19 mouse cellular contexts compared by ENCODE assay signal in the genomic region with DNA sequence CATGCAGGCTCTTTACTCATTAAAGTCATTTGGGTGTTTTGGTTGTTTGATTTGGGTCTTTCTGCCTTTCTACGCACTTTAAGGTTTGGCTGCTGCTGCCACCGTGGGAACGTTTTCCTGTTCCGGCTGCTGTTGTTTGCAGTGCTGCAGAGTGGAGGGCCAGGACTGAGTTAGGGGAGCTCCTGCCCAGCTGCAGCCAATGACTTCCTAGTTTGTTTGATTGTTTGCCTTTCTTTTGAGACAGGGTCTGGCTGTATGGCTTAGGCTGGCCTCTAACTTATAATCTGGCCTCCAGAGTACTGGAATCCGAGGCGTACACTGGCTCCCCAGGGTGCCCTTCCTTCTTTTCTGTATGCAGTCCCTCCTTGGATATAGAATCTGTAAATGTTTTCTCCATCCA. TPM values are rescaled to one million over a fixed set of nuclear protein-coding genes. Genes with fewer than 3 reads are reported as not detected.
DNase-seq lines count a peak whose midpoint lies in the region; ATAC-seq and TF ChIP-seq lines count a peak whose summit lies in the region.
"Had no signal": no experiment of that assay in that cellular context is flagged by ENCODE, and none has a peak within 500 bp of the region (broad histone marks: within the 10 kb centered on the region; RNA-seq: fewer than 3 reads in every experiment).

No protein-coding gene starts in this region.

- 0 out of 2 replicates have a peak overlapping the region, but pooled peaks have one; percentile 19 for H3K9ac ChIP-seq in hindbrain, embryonic 13.5 days
- H3K9ac ChIP-seq in midbrain, embryonic 13.5 days (replicated peaks): 0 out of 2 replicates have a peak overlapping the region, but pooled peaks have one; percentile 29
- no peak overlapping the region for H3K9ac ChIP-seq in midbrain, embryonic 14.5 days (replicated peaks; ENCODE audit: low read length)
- H3K9ac ChIP-seq in MEL (ENCODE audit: control insufficient read depth, low read depth, low read length, poor library complexity, severe bottlenecking): no peak overlapping the region
- no peak overlapping the region for H3K9ac ChIP-seq in liver, embryonic 16.5 days (ENCODE audit: low read depth, low read length)
- H3K9ac ChIP-seq: forebrain, embryonic 12.5 days; hindbrain, embryonic 14.5 days; kidney, embryonic 15.5 days; limb, embryonic 12.5 days; lung, embryonic 14.5 days; midbrain, embryonic 15.5 days had no signal

- no peak for ATAC-seq in hindbrain, embryonic 13.5 days (ENCODE audit: low FRiP score)
- ATAC-seq in midbrain, embryonic 13.5 days: no peak
- ATAC-seq in midbrain, embryonic 14.5 days (ENCODE audit: low FRiP score, low TSS enrichment): no peak
- ATAC-seq in liver, embryonic 16.5 days (ENCODE audit: low read depth): no peak
- no peak for ATAC-seq in megakaryocyte-erythroid progenitor cell, adult 5-6 weeks (replicated peaks; ENCODE audit: low FRiP score, low TSS enrichment, poor library complexity, severe bottlenecking)
- ATAC-seq: midbrain, embryonic 15.5 days had no signal

- no peak for TF ChIP-seq RAD21 in MEL (IDR thresholded peaks at IDR 0.05; ENCODE audit: low read depth, low read length)

- peaks cover 20% of the 10 kb centered on the region for H3K4me1 ChIP-seq in hindbrain, embryonic 13.5 days (replicated peaks)
- H3K4me1 ChIP-seq in hindbrain, embryonic 10.5 days (replicated peaks): peaks cover 21% of the 10 kb centered on the region
- H3K4me1 ChIP-seq in midbrain, embryonic 13.5 days (replicated peaks): peaks cover 15% of the 10 kb centered on the region
- H3K4me1 ChIP-seq in midbrain, embryonic 14.5 days (ENCODE audit: control insufficient read depth, insufficient read depth, low read length): no peaks in the 10 kb centered on the region
- peaks cover 12 to 20% of the 10 kb centered on the region in 2 experiments for H3K4me1 ChIP-seq in MEL (ENCODE audit: control insufficient read depth in 1 of 2, insufficient read depth in 2 of 2, low read length in 2 of 2)
- H3K4me1 ChIP-seq in liver, embryonic 16.5 days (ENCODE audit: control insufficient read depth, low read depth, low read length): peaks cover 13% of the 10 kb centered on the region

- TF ChIP-seq POLR2A in MEL (IDR thresholded peaks at IDR 0.05; ENCODE audit: control insufficient read depth in 1 of 2, insufficient read depth in 1 of 2, low read depth in 1 of 2, low read length in 2 of 2, poor library complexity in 1 of 2): no peak

- H3K36me3 ChIP-seq in hindbrain, embryonic 13.5 days: peaks cover 10% of the 10 kb centered on the region
- peaks cover 19% of the 10 kb centered on the region for H3K36me3 ChIP-seq in hindbrain, embryonic 10.5 days
- peaks cover 14% of the 10 kb centered on the region for H3K36me3 ChIP-seq in midbrain, embryonic 13.5 days
- peaks cover 6% of the 10 kb centered on the region; the same call in 1 of the 2 replicates for H3K36me3 ChIP-seq in midbrain, embryonic 14.5 days (ENCODE audit: control insufficient read depth, insufficient read depth, low read length)
- peaks cover 0 to 7% of the 10 kb centered on the region in 2 experiments; a peak in 2 of 4 replicates for H3K36me3 ChIP-seq in MEL (ENCODE audit: control insufficient read depth in 1 of 2, insufficient read depth in 2 of 2, low read length in 2 of 2)
- no peaks in the 10 kb centered on the region for H3K36me3 ChIP-seq in liver, embryonic 16.5 days (ENCODE audit: control insufficient read depth, insufficient read depth)
- H3K36me3 ChIP-seq: midbrain, embryonic 15.5 days had no signal

- H3K9me3 ChIP-seq in hindbrain, embryonic 13.5 days: no peaks in the 10 kb centered on the region
- no peaks in the 10 kb centered on the region for H3K9me3 ChIP-seq in hindbrain, embryonic 10.5 days
- no peaks in the 10 kb centered on the region for H3K9me3 ChIP-seq in midbrain, embryonic 13.5 days
- H3K9me3 ChIP-seq in midbrain, embryonic 14.5 days (ENCODE audit: control insufficient read depth, low read length): no peaks in the 10 kb centered on the region
- H3K9me3 ChIP-seq in MEL (replicated peaks; ENCODE audit: insufficient read depth, low read length): no peaks in the 10 kb centered on the region
- no peaks in the 10 kb centered on the region for H3K9me3 ChIP-seq in liver, embryonic 16.5 days (replicated peaks; ENCODE audit: control insufficient read depth, low read length)
- H3K9me3 ChIP-seq: forebrain, embryonic 12.5 days; kidney, embryonic 15.5 days; limb, embryonic 12.5 days; midbrain, embryonic 15.5 days had no signal

- TF ChIP-seq CTCF in MEL (IDR thresholded peaks at IDR 0.05 in 2 of 3, conservative IDR thresholded peaks at IDR 0.05 in 1 of 3; ENCODE audit: control insufficient read depth in 1 of 3, insufficient read depth in 1 of 3, low read depth in 2 of 3, low read length in 3 of 3, poor library complexity in 1 of 3, severe bottlenecking in 1 of 3): no peak

- no peak overlapping the region for H3K27ac ChIP-seq in hindbrain, embryonic 13.5 days
- H3K27ac ChIP-seq in hindbrain, embryonic 10.5 days: no peak overlapping the region
- H3K27ac ChIP-seq in midbrain, embryonic 13.5 days: no peak overlapping the region
- H3K27ac ChIP-seq in midbrain, embryonic 14.5 days (replicated peaks; ENCODE audit: low read depth, low read length): no peak overlapping the region
- no peak overlapping the region for H3K27ac ChIP-seq in MEL (ENCODE audit: control insufficient read depth, low read depth, low read length)
- H3K27ac ChIP-seq in liver, embryonic 16.5 days (ENCODE audit: low read length): peak overlapping the region; percentile 48; the same call in 1 of the 2 replicates
- H3K27ac ChIP-seq: forebrain, embryonic 12.5 days; hindbrain, embryonic 14.5 days; kidney, embryonic 15.5 days; limb, embryonic 12.5 days; macrophage; midbrain, embryonic 15.5 days had no signal

- H3K79me2 ChIP-seq in MEL (ENCODE audit: control insufficient read depth, insufficient read depth, low read length, poor library complexity): peaks cover 16% of the 10 kb centered on the region

- no peaks in the 10 kb centered on the region for H3K27me3 ChIP-seq in hindbrain, embryonic 13.5 days
- H3K27me3 ChIP-seq in hindbrain, embryonic 10.5 days (ENCODE audit: insufficient read depth, poor library complexity, severe bottlenecking): no peaks in the 10 kb centered on the region
- H3K27me3 ChIP-seq in midbrain, embryonic 13.5 days: no peaks in the 10 kb centered on the region
- no peaks in the 10 kb centered on the region for H3K27me3 ChIP-seq in midbrain, embryonic 14.5 days (ENCODE audit: control insufficient read depth, insufficient read depth, low read length)
- no peaks in the 10 kb centered on the region for H3K27me3 ChIP-seq in MEL (ENCODE audit: control insufficient read depth in 1 of 2, insufficient read depth in 2 of 2, low read length in 2 of 2)
- no peaks in the 10 kb centered on the region for H3K27me3 ChIP-seq in liver, embryonic 16.5 days (ENCODE audit: control insufficient read depth, insufficient read depth, low read depth, low read length)
- H3K27me3 ChIP-seq: forebrain, embryonic 12.5 days; kidney, embryonic 15.5 days; limb, embryonic 12.5 days; midbrain, embryonic 15.5 days had no signal

- no peak overlapping the region for H3K4me3 ChIP-seq in hindbrain, embryonic 13.5 days
- no peak overlapping the region for H3K4me3 ChIP-seq in hindbrain, embryonic 10.5 days
- H3K4me3 ChIP-seq in midbrain, embryonic 13.5 days (replicated peaks): no peak overlapping the region
- no peak overlapping the region for H3K4me3 ChIP-seq in midbrain, embryonic 14.5 days (replicated peaks; ENCODE audit: low read depth, low read length)
- H3K4me3 ChIP-seq in MEL (ENCODE audit: control insufficient read depth in 1 of 2, insufficient read depth in 1 of 2, low read depth in 2 of 2, low read length in 2 of 2): no peak overlapping the region
- H3K4me3 ChIP-seq in liver, embryonic 16.5 days (ENCODE audit: low read depth, low read length): no peak overlapping the region
- H3K4me3 ChIP-seq: forebrain, embryonic 12.5 days; kidney, embryonic 15.5 days; limb, embryonic 12.5 days; midbrain, embryonic 15.5 days had no signal

- TF ChIP-seq EP300 in MEL (IDR thresholded peaks at IDR 0.05; ENCODE audit: low read depth in 1 of 2, low read length in 2 of 2): no peak

- no peak overlapping the region for H3K4me2 ChIP-seq in hindbrain, embryonic 13.5 days
- H3K4me2 ChIP-seq in midbrain, embryonic 13.5 days (replicated peaks): no peak overlapping the region
- H3K4me2 ChIP-seq in midbrain, embryonic 14.5 days (ENCODE audit: low read length): no peak overlapping the region
- no peak overlapping the region for H3K4me2 ChIP-seq in liver, embryonic 16.5 days (ENCODE audit: low read depth, low read length)
- H3K4me2 ChIP-seq: forebrain, embryonic 12.5 days; hindbrain, embryonic 14.5 days; kidney, embryonic 15.5 days; limb, embryonic 12.5 days; lung, embryonic 14.5 days; midbrain, embryonic 15.5 days had no signal

- no peak for DNase-seq in hindbrain, embryonic 10.5 days (ENCODE audit: low spot score)
- DNase-seq in midbrain, embryonic 14.5 days: no peak
- DNase-seq in MEL (ENCODE audit: low read depth, low spot score): no peak
- DNase-seq: B cell, adult 2 months; cerebellum, adult 9-10 months; gastrocnemius, postnatal 10 days; lung, embryonic 14.5 days; retina, postnatal 1 day; right cerebral cortex, postnatal 4 days had no signal

- 58% methylated on average over 6 of the region's 6 CpGs for WGBS in hindbrain, embryonic 13.5 days
- WGBS in hindbrain, embryonic 10.5 days: 68% methylated on average over 6 of the region's 6 CpGs
- WGBS in midbrain, embryonic 13.5 days: 55% methylated on average over 6 of the region's 6 CpGs
- 61% methylated on average over 6 of the region's 6 CpGs for WGBS in midbrain, embryonic 14.5 days
- 63% methylated on average over 6 of the region's 6 CpGs for WGBS in liver, embryonic 16.5 days (ENCODE audit: insufficient replicate concordance)

TF ChIP-seq in MEL, 35 proteins besides CTCF, POLR2A, EP300 and RAD21:
- TF ChIP-seq SIN3A (IDR thresholded peaks at IDR 0.05; ENCODE audit: low read length) (0 out of 2 replicates have a peak, but pooled peaks have one; percentile 19), ZMIZ1 (IDR thresholded peaks at IDR 0.05; ENCODE audit: low read depth, low read length) (no peak)

RNA-seq across cellular contexts. Expression of gene Rapgef1, which starts 57.0 kb away (rescaled TPM):
- polyA plus RNA-seq in hindbrain, embryonic 13.5 days (2015; fragmentation: Nextera tagmentation; extraction: Ambion mirVana): 14.3 and 16.1 TPM in 2 replicates
- 13.5 and 16.0 TPM in 2 replicates for polyA plus RNA-seq in hindbrain, embryonic 10.5 days (2016; fragmentation: Nextera tagmentation; extraction: Ambion mirVana)
- 16.7 and 19.8 TPM in 2 replicates for polyA plus RNA-seq in midbrain, embryonic 13.5 days (2015; fragmentation: Nextera tagmentation; extraction: Ambion mirVana)
- polyA plus RNA-seq in midbrain, embryonic 14.5 days (2014; fragmentation: Nextera tagmentation; extraction: Ambion mirVana): 23.2 and 25.3 TPM in 2 replicates
- 69.7 and 77.0 TPM in 2 replicates for total RNA-seq in MEL (2012; rRNA removed)
- 10 to 100 TPM; 57.2 to 88.3 TPM for polyA plus RNA-seq in MEL (2012; ENCODE audit: insufficient read depth in 1 of 2, insufficient read length in 2 of 2, low read depth in 1 of 2, low replicate concordance in 2 of 2, missing spikeins in 1 of 2)
- polyA plus RNA-seq in liver, embryonic 16.5 days (2015; fragmentation: Nextera tagmentation; extraction: Ambion mirVana): 4.2 and 4.7 TPM in 2 replicates
- 52.4 and 58.0 TPM in 2 replicates for total RNA-seq in megakaryocyte-erythroid progenitor cell, adult 5-6 weeks (2014; fragmentation: Nextera tagmentation)
- total RNA-seq in megakaryocyte-erythroid progenitor cell, adult 5-6 weeks (2017): 30.6 and 41.4 TPM in 2 replicates

Comparison
In these comparisons a context has a peak if more than half of its experiments do, and no peak if none do; other contexts are left out.
1. H3K9ac ChIP-seq: peak in hindbrain, embryonic 13.5 days (single experiment) and midbrain, embryonic 13.5 days (single experiment); none in midbrain, embryonic 14.5 days (single experiment), MEL (single experiment) and liver, embryonic 16.5 days (single experiment).